Mouse (Mus musculus) MEL (cell line): ENCODE results near the gene Olfr713. TPM values are rescaled to one million over a fixed set of nuclear protein-coding genes. Genes with fewer than 3 reads are reported as not detected.

ENCODE experiments used
- DNase-seq: peaks from one replicate; pipeline ENCODE4 v3.0.0; 2011; ENCODE audit warnings: low read depth, low spot score
- H3K27ac ChIP-seq: 2 replicates; pipeline ENCODE4 v1.5.1; 2012; ENCODE audit warnings: low read depth, mild to moderate bottlenecking, control low read depth, low read length, moderate library complexity; ENCODE audit not compliant: control insufficient read depth
- H3K27me3 ChIP-seq, 2 experiments: fragments of 150-350 bp in 1 of 2; sonication (generic) in 1 of 2; 2 replicates each; pipeline ENCODE4 v1.6.1; 2012; ENCODE audit warnings: low read length in 2 of 2, mild to moderate bottlenecking in 2 of 2, improper control_type of control experiment in 1 of 2, moderate library complexity in 1 of 2; ENCODE audit not compliant: insufficient read depth in 2 of 2, control insufficient read depth in 1 of 2
- H3K36me3 ChIP-seq, 2 experiments: 2 replicates each; pipeline ENCODE4 v1.6.1; 2012 to 2014; ENCODE audit warnings: low read length in 2 of 2, improper control_type of control experiment in 1 of 2, inconsistent platforms in 1 of 2, mild to moderate bottlenecking in 1 of 2; ENCODE audit not compliant: insufficient read depth in 2 of 2, control insufficient read depth in 1 of 2
- H3K4me1 ChIP-seq, 2 experiments: fragments of 150-350 bp in 1 of 2; sonication (generic) in 1 of 2; 2 replicates each; pipeline ENCODE4 v1.6.1; 2012; ENCODE audit warnings: low read length in 2 of 2, improper control_type of control experiment in 1 of 2, mild to moderate bottlenecking in 1 of 2; ENCODE audit not compliant: insufficient read depth in 2 of 2, control insufficient read depth in 1 of 2
- H3K4me3 ChIP-seq, 2 experiments: fragments of 150-350 bp in 1 of 2; sonication (generic) in 1 of 2; 2 replicates each; pipeline ENCODE4 v1.5.1; 2012; ENCODE audit warnings: low read depth in 2 of 2, low read length in 2 of 2, mild to moderate bottlenecking in 2 of 2, moderate library complexity in 2 of 2, control low read depth in 1 of 2, improper control_type of control experiment in 1 of 2; ENCODE audit not compliant: control insufficient read depth in 1 of 2, insufficient read depth in 1 of 2
- H3K79me2 ChIP-seq: 2 replicates; pipeline ENCODE4 v1.6.1; 2012; ENCODE audit warnings: mild to moderate bottlenecking, low read length, moderate library complexity; ENCODE audit not compliant: control insufficient read depth, poor library complexity, insufficient read depth
- H3K9ac ChIP-seq: 2 replicates; pipeline ENCODE4 v1.6.1; 2012; ENCODE audit warnings: low read depth, mild to moderate bottlenecking, control low read depth, low read length, moderate library complexity; ENCODE audit not compliant: control insufficient read depth, poor library complexity, severe bottlenecking
- H3K9me3 ChIP-seq: fragments of 150-350 bp; sonication (generic); replicated peaks from 2 replicates; pipeline ENCODE4 v1.6.1; 2012; ENCODE audit warnings: mild to moderate bottlenecking, low read length, improper control_type of control experiment, moderate library complexity; ENCODE audit not compliant: insufficient read depth
- NRF1 ChIP-seq: IDR thresholded peaks from 2 replicates; pipeline ENCODE4 v1.6.1; 2014; ENCODE audit warnings: low read depth, mild to moderate bottlenecking, inconsistent platforms, low read length, improper control_type of control experiment, moderate library complexity; ENCODE audit not compliant: poor library complexity, insufficient read depth, severe bottlenecking
- RAD21 ChIP-seq: IDR thresholded peaks from 2 replicates; pipeline ENCODE4 v1.6.1; 2011; ENCODE audit warnings: mild to moderate bottlenecking, low read depth, low read length, improper control_type of control experiment
- RCOR1 ChIP-seq: IDR thresholded peaks from 2 replicates; pipeline ENCODE4 v1.6.1; 2012; ENCODE audit warnings: low read depth, mild to moderate bottlenecking, inconsistent platforms, low read length, improper control_type of control experiment
- polyA plus RNA-seq, 2 experiments: library from polyadenylated mRNA; stranded (reverse) in 1 of 2; unstranded in 1 of 2; fragments of >175 nt in 1 of 2; fragments of >200 nt in 1 of 2; gene quantifications; 2 replicates each; pipeline versions ENCODE4 v1.2.1 to v1.2.4; 2012; ENCODE audit warnings: low replicate concordance in 2 of 2, low read depth in 1 of 2; ENCODE audit not compliant: insufficient read length in 2 of 2, insufficient read depth in 1 of 2, missing spikeins in 1 of 2
- total RNA-seq: library from RNA; depleted of rRNA; stranded (reverse); fragments of 300-350 nt; gene quantifications from 2 replicates; pipeline ENCODE4 v1.2.3, GENCODE M21; 2012; rRNA removed

The Olfr713 gene
- total and polyA plus RNA-seq, 3 experiments: not detected

DNA sequence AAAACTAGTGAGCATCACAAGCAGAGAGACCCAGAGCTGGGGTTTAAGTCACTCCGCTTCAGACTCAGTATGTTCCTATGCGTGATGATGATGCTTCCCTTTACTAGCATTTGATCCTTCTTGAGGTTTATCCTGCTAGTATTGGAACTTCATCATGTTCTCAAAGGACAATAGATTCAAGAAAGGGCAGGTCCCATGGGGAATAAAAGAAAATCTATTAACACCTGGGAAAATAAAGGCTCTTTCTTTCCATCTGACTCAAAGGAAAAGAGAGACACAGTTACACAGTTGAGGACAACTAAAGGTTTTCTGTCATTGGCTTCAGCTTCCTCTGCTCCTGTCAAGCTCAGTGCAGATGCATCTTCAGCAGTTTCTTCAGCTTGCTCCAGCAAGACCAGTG lies 39.7 kb downstream of the Olfr713 start, which contains the start of gene Olfr714:
TSS of gene Olfr714 (plus strand) at position 301 of the 400 bp plus-strand sequence.
- no peaks in the 10 kb centered on the region for H3K27me3 ChIP-seq
- no peaks in the 10 kb centered on the region for H3K4me1 ChIP-seq
- no peak within 1 kb of the TSS for H3K9ac ChIP-seq
- no peak within 1 kb of the TSS for H3K4me3 ChIP-seq
- H3K27ac ChIP-seq: no peak within 1 kb of the TSS
- H3K79me2 ChIP-seq: no peaks in the 10 kb centered on the region
- TF ChIP-seq RCOR1 (no peak), NRF1 (no peak), RAD21 (no peak)
- H3K36me3 ChIP-seq: no peaks in the 10 kb centered on the region
- DNase-seq: no peak
- no peaks in the 10 kb centered on the region for H3K9me3 ChIP-seq

Other genes starting within 250 kb of the Olfr713 start
- not detected in 2 replicates for gene Olfr699, start 238.0 kb upstream of the Olfr713 start, total RNA-seq
- not detected for gene Olfr699, start 238.0 kb upstream of the Olfr713 start, polyA plus RNA-seq
- gene Olfr700, start 222.3 kb upstream of the Olfr713 start, total RNA-seq: not detected in 2 replicates
- not detected for gene Olfr700, start 222.3 kb upstream of the Olfr713 start, polyA plus RNA-seq
- gene Olfr701, start 217.0 kb upstream of the Olfr713 start, total RNA-seq: not detected in 2 replicates
- gene Olfr701, start 217.0 kb upstream of the Olfr713 start, polyA plus RNA-seq: not detected
- not detected in 2 replicates for gene Olfr702, start 197.3 kb upstream of the Olfr713 start, total RNA-seq
- gene Olfr702, start 197.3 kb upstream of the Olfr713 start, polyA plus RNA-seq: not detected
- not detected in 2 replicates for gene Olfr703, start 187.8 kb upstream of the Olfr713 start, total RNA-seq
- gene Olfr703, start 187.8 kb upstream of the Olfr713 start, polyA plus RNA-seq: not detected
- not detected in 2 replicates for gene Olfr704, start 168.0 kb upstream of the Olfr713 start, total RNA-seq
- gene Olfr704, start 168.0 kb upstream of the Olfr713 start, polyA plus RNA-seq: not detected
- gene Olfr705, start 154.3 kb upstream of the Olfr713 start, total RNA-seq: not detected in 2 replicates
- not detected for gene Olfr705, start 154.3 kb upstream of the Olfr713 start, polyA plus RNA-seq
- not detected in 2 replicates for gene Olfr706, start 143.0 kb upstream of the Olfr713 start, total RNA-seq
- not detected for gene Olfr706, start 143.0 kb upstream of the Olfr713 start, polyA plus RNA-seq
- gene Olfr707, start 129.9 kb upstream of the Olfr713 start, total RNA-seq: not detected in 2 replicates
- not detected for gene Olfr707, start 129.9 kb upstream of the Olfr713 start, polyA plus RNA-seq
- gene Olfr1532-ps1, start 123.2 kb upstream of the Olfr713 start, total RNA-seq: not detected in 2 replicates
- gene Olfr1532-ps1, start 123.2 kb upstream of the Olfr713 start, polyA plus RNA-seq: not detected
- gene Olfr709-ps1, start 99.0 kb upstream of the Olfr713 start, total RNA-seq: not detected in 2 replicates
- gene Olfr709-ps1, start 99.0 kb upstream of the Olfr713 start, polyA plus RNA-seq: not detected
- gene Olfr710, start 82.9 kb upstream of the Olfr713 start, total RNA-seq: not detected in 2 replicates
- not detected for gene Olfr710, start 82.9 kb upstream of the Olfr713 start, polyA plus RNA-seq
- gene Olfr6, start 67.2 kb upstream of the Olfr713 start, total RNA-seq: not detected in 2 replicates
- not detected for gene Olfr6, start 67.2 kb upstream of the Olfr713 start, polyA plus RNA-seq
- gene Olfr711, start 55.7 kb upstream of the Olfr713 start, total RNA-seq: not detected in 2 replicates
- not detected for gene Olfr711, start 55.7 kb upstream of the Olfr713 start, polyA plus RNA-seq
- gene Olfr2, start 25.1 kb upstream of the Olfr713 start, total RNA-seq: not detected in 2 replicates
- not detected for gene Olfr2, start 25.1 kb upstream of the Olfr713 start, polyA plus RNA-seq
- gene Olfr714, start 39.8 kb downstream of the Olfr713 start, total RNA-seq: not detected in 2 replicates
- gene Olfr714, start 39.8 kb downstream of the Olfr713 start, polyA plus RNA-seq: not detected
- not detected in 2 replicates for gene Olfr17, start 62.0 kb downstream of the Olfr713 start, total RNA-seq
- gene Olfr17, start 62.0 kb downstream of the Olfr713 start, polyA plus RNA-seq: not detected
- gene Olfr715b, start 79.2 kb downstream of the Olfr713 start, total RNA-seq: not detected in 2 replicates
- not detected for gene Olfr715b, start 79.2 kb downstream of the Olfr713 start, polyA plus RNA-seq
- not detected in 2 replicates for gene Olfr715, start 99.9 kb downstream of the Olfr713 start, total RNA-seq
- gene Olfr715, start 99.9 kb downstream of the Olfr713 start, polyA plus RNA-seq: not detected
- gene Olfr716, start 107.2 kb downstream of the Olfr713 start, total RNA-seq: not detected in 2 replicates
- gene Olfr716, start 107.2 kb downstream of the Olfr713 start, polyA plus RNA-seq: not detected
- not detected in 2 replicates for gene Nlrp14, start 135.8 kb downstream of the Olfr713 start, total RNA-seq
- not detected for gene Nlrp14, start 135.8 kb downstream of the Olfr713 start, polyA plus RNA-seq
- not detected in 2 replicates for gene Rbmxl2, start 178.3 kb downstream of the Olfr713 start, total RNA-seq
- gene Rbmxl2, start 178.3 kb downstream of the Olfr713 start, polyA plus RNA-seq: not detected